Mouse (Mus musculus) MN1 (cell line): ENCODE measurements around the gene Efcab8.
A peak's percentile ranks its signal among the peaks of the same experiment; 100 is the strongest.
"Not testable (repeated sequence)": the region's sequence is repeated elsewhere in the genome, so short reads cannot be mapped to it uniquely, and the experiment has no call there.

Source experiments
- DNase-seq: peaks from one replicate; pipeline ENCODE4 v3.0.0-alpha.2; 2016; ENCODE audit warnings: low spot score

Gene Efcab8

GRCm38 (mm10) chr2:153825900-153826299, 46.2 kb downstream of the Efcab8 start:
- DNase-seq: not testable (repeated sequence)

- no peak for DNase-seq
Observed at GRCm38 (mm10) chr2:153827171-153827830, 47.6 kb downstream of the Efcab8 start.

DNA sequence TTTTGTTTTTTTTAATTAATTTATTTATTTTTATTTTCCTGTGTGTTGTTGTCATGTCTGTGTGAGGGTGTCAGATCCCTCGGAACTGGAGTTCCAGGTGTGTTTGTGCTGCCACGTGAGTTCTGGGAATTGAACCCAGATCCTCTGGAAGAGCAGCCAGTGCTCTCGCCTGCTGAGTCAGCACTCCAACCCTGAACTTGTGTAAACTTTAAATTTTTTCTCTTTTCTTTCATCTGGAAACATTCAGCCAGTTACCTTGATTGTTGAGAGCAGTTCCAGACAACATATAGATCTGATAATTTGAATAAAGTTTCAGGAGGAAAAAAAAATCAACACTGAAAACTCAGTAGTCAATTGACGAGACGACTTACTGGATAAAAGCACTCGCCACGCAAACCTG, 49.0 kb downstream of the Efcab8 start:
- DNase-seq: no peak

- no peak for DNase-seq
Observed at GRCm38 (mm10) chr2:153833291-153833690, 53.6 kb downstream of the Efcab8 start.

- DNase-seq: no peak
Observed at GRCm38 (mm10) chr2:153842854-153843253, 63.1 kb downstream of the Efcab8 start.

- DNase-seq: no peak
Observed at GRCm38 (mm10) chr2:153848389-153848788, 68.7 kb downstream of the Efcab8 start.

GRCm38 (mm10) chr2:153850351-153851029, 70.8 kb downstream of the Efcab8 start:
- no peak for DNase-seq

DNA sequence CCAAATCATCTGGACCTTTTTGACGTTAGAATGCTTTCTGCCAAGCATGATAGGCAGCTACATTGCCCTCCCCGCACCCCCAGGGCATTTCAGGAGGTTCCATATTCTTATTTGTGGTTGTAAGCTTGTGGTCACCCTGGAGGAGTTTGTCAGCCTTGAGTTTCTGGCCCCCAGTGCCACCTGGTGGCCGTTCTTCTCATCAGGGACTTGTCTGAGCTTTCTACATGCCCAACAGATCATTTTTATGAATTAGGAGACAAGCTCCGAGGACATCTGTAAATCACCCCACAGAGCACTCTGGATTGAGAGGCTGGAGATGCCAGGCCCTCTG, 71.3 kb downstream of the Efcab8 start:
- peak; percentile 28 for DNase-seq

- DNase-seq: no peak
Observed at GRCm38 (mm10) chr2:153853544-153853943, 73.8 kb downstream of the Efcab8 start.

DNA sequence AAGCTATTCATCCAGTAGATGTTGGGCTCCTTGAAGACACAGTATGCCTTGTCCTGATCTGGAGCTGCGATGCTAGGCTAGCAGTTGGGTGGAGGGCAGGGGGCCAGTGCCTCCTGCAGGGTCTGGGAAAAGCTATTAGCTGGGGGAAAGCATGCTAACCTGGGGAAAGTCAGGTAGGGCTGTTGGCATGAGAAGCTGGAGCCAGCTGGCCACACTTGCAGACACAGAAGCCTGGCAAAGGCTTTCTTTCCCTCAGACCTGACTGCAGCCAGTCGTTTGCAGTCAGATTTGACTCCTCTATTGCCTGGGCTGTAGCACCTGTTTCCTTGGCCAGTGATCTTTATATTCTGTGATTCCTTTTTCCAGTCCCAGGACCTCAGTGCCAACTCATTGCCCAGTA, 79.8 kb downstream of the Efcab8 start:
- no peak for DNase-seq

DNA sequence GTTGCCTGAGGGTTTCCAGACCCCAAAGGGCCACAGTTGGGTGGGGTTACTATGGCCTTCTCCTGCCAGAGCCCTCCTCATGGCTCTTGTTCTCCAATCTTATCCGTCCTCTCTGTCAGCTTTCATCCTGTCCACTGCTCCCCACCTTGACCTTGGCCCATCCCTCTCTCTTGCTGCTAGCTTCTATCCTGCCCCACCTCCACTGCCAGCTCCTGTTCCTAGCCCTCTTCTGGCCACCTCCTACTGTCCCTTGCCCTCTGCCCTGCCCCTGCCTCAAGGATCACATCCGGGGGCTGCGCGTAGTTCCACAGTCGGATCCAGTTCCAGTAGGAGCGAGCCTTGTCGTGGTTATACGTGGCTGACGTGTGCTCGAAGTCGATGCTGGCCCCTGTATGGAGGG, 80.6 kb downstream of the Efcab8 start:
- no peak for DNase-seq

GRCm38 (mm10) chr2:153860715-153861114, 81.0 kb downstream of the Efcab8 start:
- DNase-seq: no peak

DNA sequence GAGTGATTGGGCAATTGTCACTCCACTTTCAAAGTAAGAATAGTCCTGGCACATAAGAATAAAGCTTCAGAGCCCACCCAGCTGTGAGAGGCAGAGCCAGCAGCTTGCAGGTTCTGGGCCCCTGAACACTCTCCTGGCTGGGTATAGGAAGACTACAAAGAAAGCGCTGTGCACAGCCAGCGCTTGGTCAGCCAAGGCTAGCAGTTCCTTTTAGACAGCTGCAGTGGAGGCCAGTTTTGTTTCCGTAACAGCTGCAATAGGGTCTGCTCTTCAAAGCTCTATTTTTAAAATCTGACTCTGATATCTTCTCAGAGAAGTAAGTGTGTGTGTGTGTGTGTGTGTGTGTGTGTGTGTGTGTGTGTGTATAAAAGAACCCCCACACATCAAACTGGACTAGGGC, 82.2 kb downstream of the Efcab8 start:
- DNase-seq: no peak

DNA sequence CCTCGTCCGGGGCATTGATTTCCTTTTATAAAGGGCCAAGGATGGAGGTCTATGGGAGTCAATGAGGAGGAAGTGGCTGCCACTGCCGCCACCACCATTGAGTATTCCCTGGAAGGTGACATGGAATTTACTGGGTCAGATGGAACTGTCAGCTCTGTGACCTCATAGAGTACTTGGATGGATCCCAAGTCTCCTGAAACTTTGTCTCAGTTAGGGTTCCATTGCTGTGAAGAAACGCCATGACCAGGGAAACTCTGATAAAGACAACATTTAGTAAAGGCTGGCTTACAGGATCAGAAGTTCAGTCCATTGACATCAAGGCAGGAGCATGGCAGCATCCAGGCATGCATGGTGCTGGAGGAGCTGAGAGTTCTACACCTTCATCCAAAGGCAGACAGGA, 91.3 kb downstream of the Efcab8 start, which contains the start of gene Sun5:
Gene Sun5, minus strand, starts transcription at position 101 of the 400 bp plus-strand sequence.
- DNase-seq: no peak

DNA sequence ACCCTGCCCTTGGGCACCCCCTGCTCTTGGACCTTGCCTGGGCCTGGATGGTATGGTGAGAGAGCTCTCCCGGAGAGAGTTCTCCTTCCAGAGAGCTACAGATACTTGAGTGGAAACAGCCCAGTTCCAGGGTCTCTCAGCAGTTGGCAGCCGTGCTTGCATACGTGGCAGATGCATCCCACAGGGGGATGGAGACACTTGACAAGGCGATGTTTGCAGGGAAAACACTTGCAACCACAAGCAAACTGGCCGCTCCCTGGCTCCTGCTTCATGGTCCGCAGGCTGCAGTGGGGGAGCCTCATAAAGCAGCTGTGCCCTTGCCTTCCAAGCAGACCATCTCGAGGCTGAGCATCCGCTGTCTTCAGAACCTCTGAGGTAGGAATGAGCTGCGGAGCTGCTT, 95.0 kb downstream of the Efcab8 start, which contains the start of gene Bpifb2:
Gene Bpifb2, plus strand, starts transcription at position 301 of the 400 bp plus-strand sequence.
- no peak for DNase-seq
